Mouse (Mus musculus) lung, adult 10 weeks (tissue): ENCODE data around the gene Adgrg6. TPM values are rescaled to one million over a fixed set of nuclear protein-coding genes. Genes with fewer than 3 reads are reported as not detected.

Source experiments
- polyA plus RNA-seq: library from polyadenylated mRNA; stranded (reverse); fragments of 350-450 nt; fragmentation: Illumina TruSeq; extraction: RNeasy Lipid Tissue Mini Kit (QIAGEN cat#74804); gene quantifications from one replicate; pipeline ENCODE4 v1.2.3, GENCODE M21; 2014; ENCODE audit warnings: low read depth, low replicate concordance; ENCODE audit not compliant: insufficient read depth

The Adgrg6 gene
- 12.6 TPM for polyA plus RNA-seq

GRCm38 (mm10) chr10:14544941-14545717, at the start of gene Adgrg6:
Gene Adgrg6, minus strand, starts transcription at chr10:14545659.

Other genes with a start within 250 kb of the Adgrg6 start
- gene Vta1, start 159.9 kb upstream of the Adgrg6 start, polyA plus RNA-seq, result 38.9 TPM
- not detected for gene Nmbr, start 159.9 kb upstream of the Adgrg6 start, polyA plus RNA-seq
- gene Gje1, start 172.6 kb upstream of the Adgrg6 start, polyA plus RNA-seq, result not detected